Mouse (Mus musculus): ENCODE data around the gene Hs1bp3. TPM values are rescaled to one million over a fixed set of nuclear protein-coding genes. Genes with fewer than 3 reads are reported as not detected.

The Hs1bp3 gene
- polyA plus RNA-seq, 1 experiment from 2014 or later: 3.7 TPM

GRCm38 (mm10) chr12:8301841-8302431 is 11.3 kb upstream of the Hs1bp3 start, which contains the start of gene Gdf7:
Gene Gdf7 (minus strand): TSS chr12:8301954.
- H3K27ac ChIP-seq: no peak within 1 kb of the TSS
- H3K9ac ChIP-seq: no peak within 1 kb of the TSS
- no peak for ATAC-seq (ENCODE audit: low read depth)
- 2% methylated on average over 42 of the region's 53 CpGs for WGBS (ENCODE audit: insufficient replicate concordance)
- peaks cover 92% of the 10 kb centered on the region for H3K27me3 ChIP-seq
- H3K4me1 ChIP-seq (replicated peaks): peaks cover 5% of the 10 kb centered on the region; the same call in 1 of the 2 replicates
- no peaks in the 10 kb centered on the region for H3K36me3 ChIP-seq
- no peaks in the 10 kb centered on the region for H3K9me3 ChIP-seq (replicated peaks)
- peak within 1 kb of the TSS; percentile 40 for H3K4me3 ChIP-seq (replicated peaks)
- no peak for DNase-seq
- H3K4me2 ChIP-seq: peak within 1 kb of the TSS; percentile 55

GRCm38 (mm10) chr12:8305258-8305657 is 8.0 kb upstream of the Hs1bp3 start:
- Histone ChIP-seq H3K27me3 (peaks cover 64% of the 10 kb centered on the region), H3K36me3 (no peaks in the 10 kb centered on the region), H3K9ac (no peak overlapping the region), H3K27ac (no peak overlapping the region), H3K4me3 (replicated peaks) (no peak overlapping the region), H3K4me1 (replicated peaks) (peaks cover 5% of the 10 kb centered on the region; the same call in 1 of the 2 replicates), H3K9me3 (replicated peaks) (no peaks in the 10 kb centered on the region), H3K4me2 (no peak overlapping the region)
- ATAC-seq (ENCODE audit: low read depth) (no peak), DNase-seq (no peak)
- WGBS (ENCODE audit: insufficient replicate concordance): 28% methylated on average over 2 of the region's 2 CpGs

- H3K4me3 ChIP-seq (replicated peaks): no peak overlapping the region
- H3K9ac ChIP-seq: no peak overlapping the region
- H3K9me3 ChIP-seq (replicated peaks): no peaks in the 10 kb centered on the region
- H3K36me3 ChIP-seq: no peaks in the 10 kb centered on the region
- WGBS (ENCODE audit: insufficient replicate concordance): 11% methylated on average over 5 of the region's 5 CpGs
- DNase-seq: peak; percentile 27
- H3K27ac ChIP-seq: no peak overlapping the region
- peaks cover 64% of the 10 kb centered on the region for H3K27me3 ChIP-seq
- 0 out of 2 replicates have a peak, but pooled peaks have one; percentile 31 for ATAC-seq (ENCODE audit: low read depth)
- peaks cover 5% of the 10 kb centered on the region; the same call in 1 of the 2 replicates for H3K4me1 ChIP-seq (replicated peaks)
- H3K4me2 ChIP-seq: no peak overlapping the region
These were observed 6.8 kb upstream of the Hs1bp3 start for GRCm38 (mm10) chr12:8306432-8306831.

- no peak overlapping the region for H3K27ac ChIP-seq
- H3K4me3 ChIP-seq (replicated peaks): no peak overlapping the region
- 52% methylated on average over 1 of the region's 1 CpGs for WGBS (ENCODE audit: insufficient replicate concordance)
- DNase-seq (peak; percentile 14), ATAC-seq (ENCODE audit: low read depth) (0 out of 2 replicates have a peak, but pooled peaks have one; percentile 23)
- H3K36me3 ChIP-seq: no peaks in the 10 kb centered on the region
- H3K4me1 ChIP-seq (replicated peaks): peaks cover 4% of the 10 kb centered on the region; the same call in 1 of the 2 replicates
- no peaks in the 10 kb centered on the region for H3K9me3 ChIP-seq (replicated peaks)
- peaks cover 64% of the 10 kb centered on the region for H3K27me3 ChIP-seq
- no peak overlapping the region for H3K4me2 ChIP-seq
- H3K9ac ChIP-seq: no peak overlapping the region
These were observed 6.3 kb upstream of the Hs1bp3 start for GRCm38 (mm10) chr12:8306910-8307309.

- Histone ChIP-seq H3K4me1 (replicated peaks) (peaks cover 12% of the 10 kb centered on the region; the same call in 1 of the 2 replicates), H3K4me2 (no peak overlapping the region), H3K27me3 (peaks cover 39% of the 10 kb centered on the region), H3K9ac (no peak overlapping the region), H3K9me3 (replicated peaks) (no peaks in the 10 kb centered on the region), H3K27ac (no peak overlapping the region), H3K36me3 (no peaks in the 10 kb centered on the region), H3K4me3 (replicated peaks) (no peak overlapping the region)
- DNase-seq (no peak), ATAC-seq (ENCODE audit: low read depth) (no peak)
- 51% methylated on average over 17 of the region's 17 CpGs for WGBS (ENCODE audit: insufficient replicate concordance)
These were observed 2.2 kb upstream of the Hs1bp3 start for GRCm38 (mm10) chr12:8310992-8311391.

GRCm38 (mm10) chr12:8312266-8312665 is 966 bp upstream of the Hs1bp3 start:
- Histone ChIP-seq H3K36me3 (no peaks in the 10 kb centered on the region), H3K4me1 (replicated peaks) (peaks cover 12% of the 10 kb centered on the region; the same call in 1 of the 2 replicates), H3K27ac (no peak overlapping the region), H3K27me3 (peaks cover 35% of the 10 kb centered on the region), H3K4me2 (no peak overlapping the region), H3K9me3 (replicated peaks) (no peaks in the 10 kb centered on the region), H3K9ac (no peak overlapping the region), H3K4me3 (replicated peaks) (no peak overlapping the region)
- WGBS (ENCODE audit: insufficient replicate concordance): 50% methylated on average over 4 of the region's 4 CpGs
- DNase-seq (no peak), ATAC-seq (ENCODE audit: low read depth) (no peak)

GRCm38 (mm10) chr12:8313773-8314172 is 541 bp downstream of the Hs1bp3 start:
- H3K4me3 ChIP-seq (replicated peaks): peak overlapping the region; percentile 66
- H3K9ac ChIP-seq: peak overlapping the region; percentile 70
- ATAC-seq (ENCODE audit: low read depth) (peak; percentile 16; the same call in 1 of the 2 replicates), DNase-seq (no peak)
- H3K36me3 ChIP-seq: 0 out of 2 replicates have a peak, but pooled peaks cover 5% of the 10 kb centered on the region
- WGBS (ENCODE audit: insufficient replicate concordance): 18% methylated on average over 12 of the region's 12 CpGs
- H3K4me1 ChIP-seq (replicated peaks): peaks cover 12% of the 10 kb centered on the region; the same call in 1 of the 2 replicates
- no peak overlapping the region for H3K27ac ChIP-seq
- peaks cover 35% of the 10 kb centered on the region for H3K27me3 ChIP-seq
- peak overlapping the region; percentile 84 for H3K4me2 ChIP-seq
- no peaks in the 10 kb centered on the region for H3K9me3 ChIP-seq (replicated peaks)

GRCm38 (mm10) chr12:8316541-8316940 is 3.3 kb downstream of the Hs1bp3 start:
- no peak for ATAC-seq (ENCODE audit: low read depth)
- WGBS (ENCODE audit: insufficient replicate concordance): 75% methylated on average over 5 of the region's 5 CpGs
- Histone ChIP-seq H3K4me3 (replicated peaks) (no peak overlapping the region), H3K4me1 (replicated peaks) (peaks cover 12% of the 10 kb centered on the region; the same call in 1 of the 2 replicates), H3K9me3 (replicated peaks) (no peaks in the 10 kb centered on the region), H3K27me3 (peaks cover 17% of the 10 kb centered on the region), H3K9ac (no peak overlapping the region), H3K27ac (no peak overlapping the region), H3K4me2 (no peak overlapping the region), H3K36me3 (0 out of 2 replicates have a peak, but pooled peaks cover 8% of the 10 kb centered on the region)
- DNase-seq: no peak

GRCm38 (mm10) chr12:8320084-8320713 is 7.0 kb downstream of the Hs1bp3 start:
- H3K9me3 ChIP-seq (replicated peaks): no peaks in the 10 kb centered on the region
- no peak overlapping the region for H3K9ac ChIP-seq
- WGBS (ENCODE audit: insufficient replicate concordance): 39% methylated on average over 5 of the region's 5 CpGs
- H3K4me1 ChIP-seq (replicated peaks): no peaks in the 10 kb centered on the region
- ATAC-seq (ENCODE audit: low read depth) (0 out of 2 replicates have a peak, but pooled peaks have one; percentile 15), DNase-seq (peak; percentile 31)
- 0 out of 2 replicates have a peak, but pooled peaks cover 8% of the 10 kb centered on the region for H3K36me3 ChIP-seq
- H3K27ac ChIP-seq: no peak overlapping the region
- H3K27me3 ChIP-seq: no peaks in the 10 kb centered on the region
- H3K4me3 ChIP-seq (replicated peaks): no peak overlapping the region
- H3K4me2 ChIP-seq: no peak overlapping the region

GRCm38 (mm10) chr12:8321506-8321905 is 8.3 kb downstream of the Hs1bp3 start:
- no peak for DNase-seq
- 81% methylated on average over 10 of the region's 10 CpGs for WGBS (ENCODE audit: insufficient replicate concordance)
- no peak overlapping the region for H3K4me2 ChIP-seq
- no peak overlapping the region for H3K9ac ChIP-seq
- H3K4me3 ChIP-seq (replicated peaks): no peak overlapping the region
- H3K36me3 ChIP-seq: 0 out of 2 replicates have a peak, but pooled peaks cover 8% of the 10 kb centered on the region
- no peaks in the 10 kb centered on the region for H3K4me1 ChIP-seq (replicated peaks)
- H3K9me3 ChIP-seq (replicated peaks): no peaks in the 10 kb centered on the region
- ATAC-seq (ENCODE audit: low read depth): no peak
- H3K27ac ChIP-seq: no peak overlapping the region
- no peaks in the 10 kb centered on the region for H3K27me3 ChIP-seq

- WGBS (ENCODE audit: insufficient replicate concordance): 74% methylated on average over 10 of the region's 10 CpGs
These were observed 10.9 kb downstream of the Hs1bp3 start for GRCm38 (mm10) chr12:8324086-8324485.

More at GRCm38 (mm10) chr12:8324086-8324485, 10.9 kb downstream of the Hs1bp3 start:
- no peak overlapping the region for H3K9ac ChIP-seq
- no peaks in the 10 kb centered on the region for H3K27me3 ChIP-seq
- ATAC-seq (ENCODE audit: low read depth): no peak
- DNase-seq: no peak
- H3K4me3 ChIP-seq (replicated peaks): no peak overlapping the region
- H3K9me3 ChIP-seq (replicated peaks): no peaks in the 10 kb centered on the region
- no peak overlapping the region for H3K4me2 ChIP-seq
- no peak overlapping the region for H3K27ac ChIP-seq
- H3K4me1 ChIP-seq (replicated peaks): no peaks in the 10 kb centered on the region
- H3K36me3 ChIP-seq: 0 out of 2 replicates have a peak, but pooled peaks cover 2% of the 10 kb centered on the region

All from liver, embryonic 13.5 days (tissue).